Comparison of ENCODE assay signal across 15 mouse cellular contexts in the genomic region with DNA sequence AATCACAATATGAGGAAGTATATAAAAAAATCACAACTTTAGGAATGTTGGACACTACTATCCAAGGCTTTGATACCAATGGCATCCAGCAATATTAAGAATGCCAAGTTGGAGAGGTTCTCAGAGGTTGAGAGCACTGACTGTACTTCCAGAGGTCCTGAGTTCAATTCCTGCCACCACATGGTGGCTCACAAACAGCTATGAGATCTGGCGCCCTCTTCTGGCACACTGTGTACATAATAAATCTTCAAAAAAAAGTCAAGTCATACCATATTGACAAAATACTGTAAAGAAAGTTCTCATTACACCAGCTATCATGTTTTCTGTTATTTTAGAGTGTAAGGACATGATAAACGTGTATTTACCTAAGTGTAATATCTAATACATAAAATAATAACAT.
A peak's percentile ranks its signal among the peaks of the same experiment; 100 is the strongest.
DNase-seq lines count a peak whose midpoint lies in the region; ATAC-seq and TF ChIP-seq lines count a peak whose summit lies in the region.
"Had no signal": no experiment of that assay in that cellular context is flagged by ENCODE, and none has a peak within 500 bp of the region (broad histone marks: within the 10 kb centered on the region; RNA-seq: fewer than 3 reads in every experiment).

No protein-coding gene starts in this region.

- no peaks in the 10 kb centered on the region for H3K4me1 ChIP-seq in cerebellum, adult 2 months (ENCODE audit: control insufficient read depth, insufficient read depth, low read length)
- H3K4me1 ChIP-seq in kidney, embryonic 14.5 days (ENCODE audit: control insufficient read depth, insufficient read depth, low read length): no peaks in the 10 kb centered on the region
- H3K4me1 ChIP-seq in neural tube, embryonic 15.5 days: peaks cover 11% of the 10 kb centered on the region
- H3K4me1 ChIP-seq: liver, embryonic 15.5 days had no signal

- H3K27me3 ChIP-seq in cerebellum, adult 2 months (ENCODE audit: control insufficient read depth, insufficient read depth, low read length): no peaks in the 10 kb centered on the region
- H3K27me3 ChIP-seq in kidney, embryonic 14.5 days (ENCODE audit: control insufficient read depth, insufficient read depth, low read length): no peaks in the 10 kb centered on the region
- no peaks in the 10 kb centered on the region for H3K27me3 ChIP-seq in neural tube, embryonic 15.5 days (replicated peaks)
- H3K27me3 ChIP-seq: liver, embryonic 15.5 days; midbrain, embryonic 13.5 days; neural tube, embryonic 12.5 days had no signal

- no peak overlapping the region for H3K4me2 ChIP-seq in kidney, embryonic 14.5 days (replicated peaks; ENCODE audit: low read depth, low read length)
- no peak overlapping the region for H3K4me2 ChIP-seq in neural tube, embryonic 15.5 days
- H3K4me2 ChIP-seq: liver, embryonic 15.5 days; midbrain, embryonic 13.5 days; neural tube, embryonic 12.5 days had no signal

- DNase-seq in cerebellum, postnatal 10 days: peak; percentile 14 to 39
- DNase-seq in cerebellum, adult 2 months: no peak
- DNase-seq in kidney, postnatal 4 days: peak; percentile 5 to 11
- DNase-seq in 3T3-L1 (ENCODE audit: low read depth, low spot score) (peak; percentile 52), ZHBTc4 (ENCODE audit: low read depth, low spot score) (peak; percentile 49)
- no peak for DNase-seq in ovary, postnatal 36 days (ENCODE audit: low spot score)
- DNase-seq: B cell, adult 2 months; gastrocnemius, postnatal 14 days; heart, postnatal 10 days; right cerebral cortex, postnatal 25 days had no signal

- no peak for TF ChIP-seq POLR2A in cerebellum, adult 2 months (IDR thresholded peaks at IDR 0.05; ENCODE audit: borderline replicate concordance, insufficient read depth, low read length)

- H3K27ac ChIP-seq in cerebellum, adult 2 months (ENCODE audit: insufficient read depth, low read length): no peak overlapping the region
- H3K27ac ChIP-seq in kidney, embryonic 14.5 days (ENCODE audit: low read depth, low read length): no peak overlapping the region
- H3K27ac ChIP-seq in neural tube, embryonic 15.5 days (replicated peaks): no peak overlapping the region
- H3K27ac ChIP-seq: liver, embryonic 15.5 days; midbrain, embryonic 13.5 days; neural tube, embryonic 12.5 days had no signal

- H3K9ac ChIP-seq in kidney, embryonic 14.5 days (ENCODE audit: low read depth, low read length): no peak overlapping the region
- H3K9ac ChIP-seq in neural tube, embryonic 15.5 days (replicated peaks): no peak overlapping the region
- H3K9ac ChIP-seq: liver, embryonic 15.5 days; midbrain, embryonic 13.5 days; neural tube, embryonic 12.5 days had no signal

- no peaks in the 10 kb centered on the region for H3K9me3 ChIP-seq in kidney, embryonic 14.5 days (ENCODE audit: control insufficient read depth, low read length)
- H3K9me3 ChIP-seq in neural tube, embryonic 15.5 days (replicated peaks): no peaks in the 10 kb centered on the region
- H3K9me3 ChIP-seq: liver, embryonic 15.5 days; midbrain, embryonic 13.5 days; neural tube, embryonic 12.5 days had no signal

- TF ChIP-seq CTCF in cerebellum, adult 2 months (IDR thresholded peaks at IDR 0.05; ENCODE audit: borderline replicate concordance, insufficient read depth, low read depth, low read length): no peak

- H3K36me3 ChIP-seq in kidney, embryonic 14.5 days (ENCODE audit: control insufficient read depth, insufficient read depth, low read length): no peaks in the 10 kb centered on the region
- H3K36me3 ChIP-seq in neural tube, embryonic 15.5 days: no peaks in the 10 kb centered on the region
- H3K36me3 ChIP-seq: liver, embryonic 15.5 days; midbrain, embryonic 13.5 days; neural tube, embryonic 12.5 days had no signal

- 63% methylated on average over 2 of the region's 2 CpGs for WGBS in cerebellum, adult 2 months
- 46% methylated on average over 2 of the region's 2 CpGs for WGBS in kidney, embryonic 14.5 days
- WGBS in neural tube, embryonic 15.5 days: 57% methylated on average over 2 of the region's 2 CpGs

- no peak overlapping the region for H3K4me3 ChIP-seq in cerebellum, adult 2 months (replicated peaks; ENCODE audit: insufficient read depth, low read depth, low read length)
- no peak overlapping the region for H3K4me3 ChIP-seq in kidney, embryonic 14.5 days (ENCODE audit: low read length)
- no peak overlapping the region for H3K4me3 ChIP-seq in neural tube, embryonic 15.5 days (replicated peaks)
- H3K4me3 ChIP-seq: liver, embryonic 15.5 days; midbrain, embryonic 13.5 days; neural tube, embryonic 12.5 days had no signal

- no peak for ATAC-seq in kidney, embryonic 14.5 days (ENCODE audit: low FRiP score, low TSS enrichment)
- no peak for ATAC-seq in neural tube, embryonic 15.5 days (ENCODE audit: low FRiP score)
- ATAC-seq: midbrain, embryonic 13.5 days had no signal

Comparison
In these comparisons a context has a peak if more than half of its experiments do, and no peak if none do; other contexts are left out.
1. DNase-seq: peak in cerebellum, postnatal 10 days (2 of 2), kidney, postnatal 4 days (2 of 2), 3T3-L1 (single experiment) and ZHBTc4 (single experiment); none in cerebellum, adult 2 months (0 of 2) and ovary, postnatal 36 days (single experiment).